18 mouse cellular contexts compared by ENCODE assay signal in the genomic region with DNA sequence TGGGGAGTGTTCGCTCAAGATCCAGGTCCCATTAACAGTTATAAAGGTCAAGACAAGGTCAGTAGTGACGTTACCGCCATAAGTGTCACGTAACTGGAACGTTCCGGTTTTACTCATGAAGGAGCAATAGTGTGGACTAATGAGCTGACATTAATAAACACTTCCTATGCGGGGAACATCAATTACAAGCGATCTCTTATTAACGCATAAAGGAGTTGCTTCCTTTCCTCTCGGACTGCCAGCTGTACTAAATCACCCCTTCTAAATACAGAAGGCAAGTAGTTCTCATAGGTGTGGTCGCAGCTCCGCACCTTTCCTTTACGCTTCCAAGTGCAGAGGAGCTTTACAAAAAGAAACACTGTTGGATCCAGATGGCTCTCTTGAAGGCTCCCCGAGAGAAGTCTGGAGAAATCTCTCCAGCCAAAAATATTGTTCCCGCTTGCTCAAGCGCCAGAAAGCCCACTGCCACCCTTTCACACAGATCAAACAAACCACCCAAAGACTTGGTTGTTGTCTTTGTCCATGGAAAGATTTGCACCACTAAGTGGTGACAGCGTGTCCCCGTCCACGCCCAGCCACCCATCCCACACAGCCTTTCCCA.
DNase-seq lines count a peak whose midpoint lies in the region; ATAC-seq and TF ChIP-seq lines count a peak whose summit lies in the region.
"Had no signal": no experiment of that assay in that cellular context is flagged by ENCODE, and none has a peak within 500 bp of the region (broad histone marks: within the 10 kb centered on the region; RNA-seq: fewer than 3 reads in every experiment).

No protein-coding gene starts in this region.

- H3K4me2 ChIP-seq in hindbrain, embryonic 16.5 days (ENCODE audit: low read length) = peak overlapping the region; percentile 8
- H3K4me2 ChIP-seq in hindbrain, embryonic 12.5 days (replicated peaks) = no peak overlapping the region
- H3K4me2 ChIP-seq in forebrain, postnatal 0 days (ENCODE audit: low read depth) = 0 out of 2 replicates have a peak overlapping the region, but pooled peaks have one; percentile 1
- H3K4me2 ChIP-seq: intestine, embryonic 15.5 days; neural tube, embryonic 15.5 days had no signal

- H3K36me3 ChIP-seq in hindbrain, embryonic 16.5 days (ENCODE audit: control insufficient read depth, insufficient read depth, low read length) = no peaks in the 10 kb centered on the region
- no peaks in the 10 kb centered on the region for H3K36me3 ChIP-seq in hindbrain, embryonic 12.5 days
- H3K36me3 ChIP-seq in forebrain, postnatal 0 days (ENCODE audit: insufficient read depth) = no peaks in the 10 kb centered on the region
- H3K36me3 ChIP-seq: intestine, embryonic 15.5 days; neural tube, embryonic 15.5 days had no signal

- peak overlapping the region; percentile 24; the same call in 1 of the 2 replicates for H3K27ac ChIP-seq in hindbrain, embryonic 16.5 days (ENCODE audit: low read depth, low read length)
- no peak overlapping the region for H3K27ac ChIP-seq in hindbrain, embryonic 12.5 days
- H3K27ac ChIP-seq in cerebellum, adult 2 months (ENCODE audit: insufficient read depth, low read length) = peak overlapping the region; percentile 97
- H3K27ac ChIP-seq in forebrain, postnatal 0 days (ENCODE audit: low read depth, low read length) = no peak overlapping the region
- H3K27ac ChIP-seq: intestine, embryonic 15.5 days; kidney, postnatal 0 days; neural tube, embryonic 15.5 days; stomach, postnatal 0 days had no signal

- H3K9me3 ChIP-seq in hindbrain, embryonic 16.5 days (ENCODE audit: control insufficient read depth, low read length) = no peaks in the 10 kb centered on the region
- H3K9me3 ChIP-seq in hindbrain, embryonic 12.5 days (replicated peaks) = no peaks in the 10 kb centered on the region
- no peaks in the 10 kb centered on the region for H3K9me3 ChIP-seq in forebrain, postnatal 0 days (ENCODE audit: low read length)
- H3K9me3 ChIP-seq: intestine, embryonic 15.5 days; megakaryocyte, embryonic 14.5 days; neural tube, embryonic 15.5 days had no signal

- WGBS in hindbrain, embryonic 16.5 days = 49% methylated on average over 19 of the region's 19 CpGs
- WGBS in hindbrain, embryonic 12.5 days = 65% methylated on average over 19 of the region's 19 CpGs
- 6% methylated on average over 19 of the region's 19 CpGs for WGBS in cerebellum, adult 2 months
- 38% methylated on average over 19 of the region's 19 CpGs for WGBS in forebrain, postnatal 0 days

- H3K27me3 ChIP-seq in hindbrain, embryonic 16.5 days (replicated peaks; ENCODE audit: control insufficient read depth, insufficient read depth, low read length) = peaks cover 4% of the 10 kb centered on the region
- peaks cover 5% of the 10 kb centered on the region; the same call in 1 of the 2 replicates for H3K27me3 ChIP-seq in hindbrain, embryonic 12.5 days
- H3K27me3 ChIP-seq in cerebellum, adult 2 months (ENCODE audit: control insufficient read depth, insufficient read depth, low read length) = no peaks in the 10 kb centered on the region
- peaks cover 32% of the 10 kb centered on the region for H3K27me3 ChIP-seq in forebrain, postnatal 0 days (ENCODE audit: insufficient read depth, low read length)
- H3K27me3 ChIP-seq: intestine, embryonic 15.5 days; megakaryocyte, embryonic 14.5 days had no signal

- ATAC-seq in hindbrain, embryonic 16.5 days = peak; percentile 40; the same call in 1 of the 2 replicates
- ATAC-seq in hindbrain, embryonic 12.5 days (ENCODE audit: low FRiP score) = no peak
- ATAC-seq in forebrain, postnatal 0 days = no peak; the same call in 1 of the 2 replicates
- ATAC-seq: intestine, embryonic 15.5 days had no signal

- TF ChIP-seq POLR2A in brain, embryonic 14.5 days (IDR thresholded peaks at IDR 0.05; ENCODE audit: borderline replicate concordance, extremely low read depth, insufficient read depth, insufficient read length, poor library complexity, severe bottlenecking) = no peak
- peak; percentile 21; the same call in 1 of the 2 replicates for TF ChIP-seq POLR2A in cerebellum, adult 2 months (IDR thresholded peaks at IDR 0.05; ENCODE audit: borderline replicate concordance, insufficient read depth, low read length)

- H3K4me1 ChIP-seq in hindbrain, embryonic 16.5 days (ENCODE audit: control insufficient read depth, insufficient read depth, low read depth, low read length) = no peaks in the 10 kb centered on the region
- 0 out of 2 replicates have a peak, but pooled peaks cover 4% of the 10 kb centered on the region for H3K4me1 ChIP-seq in hindbrain, embryonic 12.5 days
- peaks cover 23% of the 10 kb centered on the region; the same call in 1 of the 2 replicates for H3K4me1 ChIP-seq in cerebellum, adult 2 months (ENCODE audit: control insufficient read depth, insufficient read depth, low read length)
- no peaks in the 10 kb centered on the region for H3K4me1 ChIP-seq in forebrain, postnatal 0 days (ENCODE audit: insufficient read depth)
- H3K4me1 ChIP-seq: intestine, embryonic 15.5 days; megakaryocyte, embryonic 14.5 days had no signal

- H3K4me3 ChIP-seq in hindbrain, embryonic 16.5 days (ENCODE audit: low read length) = no peak overlapping the region
- H3K4me3 ChIP-seq in hindbrain, embryonic 12.5 days = no peak overlapping the region
- peak overlapping the region; percentile 36 for H3K4me3 ChIP-seq in cerebellum, adult 2 months (replicated peaks; ENCODE audit: insufficient read depth, low read depth, low read length)
- no peak overlapping the region for H3K4me3 ChIP-seq in forebrain, postnatal 0 days (ENCODE audit: low read depth, low read length)
- H3K4me3 ChIP-seq: erythroblast, embryonic 14.5 days; intestine, embryonic 15.5 days; megakaryocyte, embryonic 14.5 days; neural tube, embryonic 15.5 days had no signal

- peak; percentile 59 for DNase-seq in brain, embryonic 14.5 days (ENCODE audit: low read depth)
- peak; percentile 68 to 76 for DNase-seq in cerebellum, adult 2 months
- peak; percentile 38 for DNase-seq in forebrain, postnatal 0 days
- DNase-seq in c-Kit-positive CD71-positive TER-119-positive erythroid progenitor cells, embryonic 14.5 days (ENCODE audit: low spot score) = no peak
- no peak for DNase-seq in neural tube, embryonic 10.5 days (ENCODE audit: extremely low spot score, low spot score)
- DNase-seq in lung, adult 18-20 months = no peak
- DNase-seq: adrenal gland, postnatal 14 days; heart, postnatal 10 days; right cerebral cortex, adult 18-20 months; thymus, postnatal 14 days had no signal

- TF ChIP-seq CTCF in brain, embryonic 14.5 days (IDR thresholded peaks at IDR 0.05; ENCODE audit: borderline replicate concordance, extremely low read depth, insufficient read depth, insufficient read length) = no peak
- TF ChIP-seq CTCF in cerebellum, adult 2 months (IDR thresholded peaks at IDR 0.05; ENCODE audit: borderline replicate concordance, insufficient read depth, low read depth, low read length) = no peak
- no peak for TF ChIP-seq CTCF in forebrain, postnatal 0 days (IDR thresholded peaks at IDR 0.05; ENCODE audit: low read depth)

- H3K9ac ChIP-seq in hindbrain, embryonic 16.5 days (ENCODE audit: low read depth, low read length) = no peak overlapping the region
- no peak overlapping the region for H3K9ac ChIP-seq in hindbrain, embryonic 12.5 days
- no peak overlapping the region for H3K9ac ChIP-seq in forebrain, postnatal 0 days
- H3K9ac ChIP-seq: intestine, embryonic 15.5 days; neural tube, embryonic 15.5 days had no signal

Comparison
In these comparisons a context has a peak if more than half of its experiments do, and no peak if none do; other contexts are left out.
1. H3K27ac ChIP-seq: peak in hindbrain, embryonic 16.5 days (single experiment) and cerebellum, adult 2 months (single experiment); none in hindbrain, embryonic 12.5 days (single experiment) and forebrain, postnatal 0 days (single experiment).
2. DNase-seq: peak in brain, embryonic 14.5 days (single experiment), cerebellum, adult 2 months (2 of 2) and forebrain, postnatal 0 days (single experiment); none in c-Kit-positive CD71-positive TER-119-positive erythroid progenitor cells, embryonic 14.5 days (single experiment), neural tube, embryonic 10.5 days (single experiment) and lung, adult 18-20 months (0 of 2).